Mouse (Mus musculus) adrenal gland, postnatal 4 days (tissue): Measurements from ENCODE around the gene Hist1h2ad. TPM values are rescaled to one million over a fixed set of nuclear protein-coding genes. Genes with fewer than 3 reads are reported as not detected.
"Not testable (repeated sequence)": the region's sequence is repeated elsewhere in the genome, so short reads cannot be mapped to it uniquely, and the experiment has no call there.

Source experiments
- DNase-seq, 2 experiments: peaks; one replicate each; pipeline ENCODE4 v3.0.0; 2021 to 2022; ENCODE audit warnings: low spot score in 2 of 2, mixed read lengths in 2 of 2
- total RNA-seq, 2 experiments: library from RNA; stranded (reverse); gene quantifications; 2 replicates each; pipeline ENCODE4 v1.2.3; 2021

The Hist1h2ad gene
- total RNA-seq, 2 experiments from 2014 or later, result 63.5 to 64.6 TPM

DNA sequence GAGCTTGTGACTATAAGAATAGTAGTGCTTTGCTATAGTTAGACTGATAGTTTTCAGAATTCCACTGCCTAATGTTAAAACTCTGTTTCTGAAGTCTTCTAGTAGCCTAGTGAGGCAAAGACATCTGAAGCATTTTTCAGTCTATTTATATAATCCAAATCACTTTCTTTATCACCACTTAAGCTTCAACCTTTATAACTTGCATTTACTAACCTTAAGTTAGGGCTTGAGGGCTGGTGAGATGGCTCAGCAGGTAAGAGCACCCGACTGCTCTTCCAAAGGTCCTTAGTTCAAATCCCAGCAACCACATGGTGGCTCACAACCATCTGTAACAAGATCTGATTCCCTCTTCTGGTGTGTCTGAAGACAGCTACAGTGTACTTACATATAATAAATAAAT is 34.4 kb upstream of the Hist1h2ad start:
- DNase-seq, result not testable (repeated sequence)

DNA sequence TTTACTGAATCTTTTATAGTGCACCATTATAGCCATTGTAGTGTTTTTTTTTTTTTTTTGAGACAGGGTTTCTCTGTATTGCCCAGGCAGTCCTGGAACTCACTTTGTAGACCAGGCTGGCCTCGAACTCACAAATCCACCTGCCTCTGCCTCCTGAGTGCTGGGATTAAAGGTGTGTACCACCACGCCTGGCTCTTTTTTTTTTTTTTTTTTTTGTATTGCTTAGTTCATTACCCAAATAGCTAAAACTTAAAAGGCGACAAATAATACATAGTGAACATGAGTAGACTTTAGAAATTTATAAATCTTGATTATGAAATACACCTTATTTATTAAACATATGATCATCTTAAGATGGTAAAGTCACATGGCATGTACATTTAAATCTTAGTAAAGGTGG is 32.7 kb upstream of the Hist1h2ad start:
- DNase-seq, result no peak

DNA sequence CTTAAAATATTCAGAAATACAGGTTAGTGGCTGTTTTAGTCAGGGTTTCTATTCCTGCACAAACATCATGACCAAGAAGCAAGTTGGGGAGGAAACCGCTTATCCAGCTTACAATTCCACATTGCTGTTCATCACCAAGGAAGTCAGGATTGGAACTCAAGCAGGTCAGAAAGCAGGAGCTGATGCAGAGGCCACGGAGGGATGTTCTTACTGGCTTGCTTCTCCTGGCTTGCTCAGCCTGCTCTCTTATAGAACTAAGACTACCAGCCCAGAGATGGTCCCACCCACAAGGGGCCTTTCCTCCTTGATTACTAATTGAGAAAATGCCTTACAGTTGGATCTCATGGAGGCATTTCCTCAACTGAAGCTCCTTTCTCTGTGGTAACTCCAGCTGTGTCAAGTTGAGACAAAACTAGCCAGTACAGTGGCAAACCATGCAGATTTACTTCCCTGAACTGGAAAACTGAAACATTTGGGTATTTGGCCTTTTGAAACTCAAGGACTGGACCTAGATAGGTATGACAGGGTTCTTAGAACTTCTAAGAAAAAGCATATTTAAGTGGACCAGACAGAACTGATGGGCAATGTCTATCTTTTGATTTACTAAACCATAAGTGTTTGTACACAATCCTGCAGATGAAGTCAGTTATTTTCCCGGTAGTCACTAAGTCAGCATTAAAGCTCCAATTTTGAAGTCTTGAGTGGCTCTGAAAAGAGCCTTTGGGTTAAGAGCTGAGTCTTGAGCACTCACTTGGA is 31.8 kb upstream of the Hist1h2ad start:
- DNase-seq, result not testable (repeated sequence)

DNA sequence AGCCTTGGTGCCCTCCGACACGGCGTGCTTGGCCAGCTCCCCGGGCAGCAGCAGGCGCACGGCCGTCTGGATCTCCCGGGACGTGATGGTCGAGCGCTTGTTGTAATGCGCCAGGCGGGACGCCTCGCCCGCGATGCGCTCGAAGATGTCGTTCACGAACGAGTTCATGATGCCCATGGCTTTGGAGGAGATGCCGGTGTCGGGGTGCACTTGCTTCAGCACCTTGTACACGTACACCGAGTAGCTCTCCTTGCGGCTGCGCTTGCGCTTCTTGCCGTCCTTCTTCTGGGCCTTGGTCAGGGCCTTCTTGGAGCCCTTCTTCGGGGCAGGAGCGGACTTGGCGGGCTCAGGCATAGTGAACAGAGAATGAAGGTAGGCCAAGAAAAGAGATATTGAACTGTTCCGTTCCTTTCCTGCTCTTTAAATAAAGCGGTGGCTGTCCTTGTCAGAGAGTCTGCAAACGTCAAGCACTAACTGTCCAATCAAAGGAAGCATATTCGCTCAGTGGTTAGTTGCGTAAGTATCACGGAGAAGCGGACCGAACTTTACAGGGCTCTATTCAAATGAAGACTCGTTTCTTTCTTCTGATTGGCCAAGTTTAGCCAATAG is 31.1 kb upstream of the Hist1h2ad start, which contains the start of gene Hist1h2bh:
Gene Hist1h2bh (minus strand): TSS at position 394 of the 609 bp plus-strand sequence.
- DNase-seq, result peak in 1 of 2 experiments; percentile 35

DNA sequence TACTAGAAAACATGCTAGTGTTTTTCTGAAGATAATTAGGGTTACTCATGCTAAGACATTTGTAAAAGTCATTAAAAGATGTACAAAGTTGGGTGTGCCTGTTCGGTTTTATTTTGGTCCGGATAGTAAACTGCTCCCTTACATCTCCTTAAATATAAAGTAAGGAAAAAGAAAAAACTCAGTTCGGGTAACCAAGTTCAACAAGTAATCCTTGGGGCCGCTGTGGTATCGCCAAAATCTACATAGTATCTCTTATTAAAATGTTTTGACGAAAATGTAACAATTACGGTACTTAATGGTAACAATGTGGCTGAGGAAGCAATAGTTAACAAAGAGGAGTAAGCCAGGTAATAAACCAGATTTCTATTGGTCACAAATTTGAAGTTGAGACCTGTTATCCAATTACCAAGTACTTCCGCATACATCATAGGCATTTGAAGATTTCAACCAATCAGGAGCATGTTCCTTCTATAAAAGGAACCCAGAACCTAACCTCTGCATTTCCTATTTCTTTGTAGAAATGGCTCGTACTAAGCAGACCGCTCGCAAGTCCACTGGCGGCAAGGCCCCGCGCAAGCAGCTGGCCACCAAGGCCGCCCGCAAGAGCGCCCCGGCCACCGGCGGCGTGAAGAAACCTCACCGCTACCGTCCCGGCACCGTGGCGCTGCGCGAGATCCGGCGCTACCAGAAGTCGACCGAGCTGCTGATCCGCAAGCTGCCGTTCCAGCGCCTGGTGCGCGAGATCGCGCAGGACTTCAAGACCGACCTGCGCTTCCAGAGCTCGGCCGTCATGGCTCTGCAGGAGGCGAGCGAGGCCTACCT is 30.0 kb upstream of the Hist1h2ad start, which contains the start of gene Hist1h3f:
Gene Hist1h3f (plus strand): TSS at position 88 of the 822 bp plus-strand sequence.
- peak; percentile 37 to 49 for DNase-seq

DNA sequence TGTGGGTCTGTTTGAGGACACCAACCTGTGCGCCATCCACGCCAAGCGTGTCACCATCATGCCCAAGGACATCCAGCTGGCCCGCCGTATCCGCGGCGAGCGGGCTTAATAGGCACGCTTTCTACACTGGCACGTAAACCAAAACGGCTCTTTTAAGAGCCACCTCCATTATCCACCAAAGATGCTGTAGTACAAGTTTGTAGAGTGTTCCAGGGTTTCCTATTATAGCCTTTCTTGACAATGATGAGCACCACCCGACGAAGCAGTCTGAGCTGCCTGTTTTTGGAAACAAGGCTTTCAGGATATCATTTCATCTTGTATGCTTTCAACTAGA is 29.4 kb upstream of the Hist1h2ad start:
- DNase-seq, result not testable (repeated sequence)

DNA sequence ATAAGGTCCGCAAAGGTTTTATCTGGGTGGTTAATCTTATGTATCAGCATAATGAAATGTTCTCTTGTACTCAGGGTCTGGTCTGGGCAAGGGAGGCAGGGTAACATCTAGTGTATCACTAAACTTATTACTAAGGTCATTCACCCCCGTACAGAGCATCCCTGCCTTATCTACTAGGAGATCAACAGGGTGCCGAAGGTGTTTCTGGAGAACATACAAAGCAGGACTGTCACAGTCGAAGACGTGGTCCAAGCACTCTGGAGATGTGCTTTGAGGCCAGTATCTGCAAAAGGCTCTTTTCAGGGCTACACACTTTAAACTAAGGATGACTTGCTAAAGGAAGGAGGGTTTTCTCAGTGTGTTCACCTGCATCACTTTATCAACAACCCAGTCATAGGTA is 27.5 kb upstream of the Hist1h2ad start:
- no peak for DNase-seq

DNA sequence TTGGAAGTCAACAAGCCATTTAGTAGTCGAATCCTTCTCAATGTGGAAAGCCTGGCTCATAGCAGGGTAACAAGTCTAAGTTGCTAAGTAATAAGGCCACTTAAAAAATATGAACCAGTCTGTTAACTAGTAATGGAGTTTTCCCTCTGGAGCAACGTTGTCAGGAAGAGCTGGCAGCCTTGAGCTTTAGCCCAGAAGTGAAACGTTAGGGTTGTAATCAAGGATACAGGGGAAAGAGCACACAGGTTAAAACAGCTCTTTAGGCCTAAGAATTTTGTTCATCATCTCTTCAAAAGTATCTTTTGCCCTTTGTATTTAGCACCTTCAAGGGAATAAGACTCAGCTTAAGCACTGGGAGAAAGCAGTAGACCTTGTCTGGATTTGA is 23.4 kb upstream of the Hist1h2ad start:
- no peak for DNase-seq

DNA sequence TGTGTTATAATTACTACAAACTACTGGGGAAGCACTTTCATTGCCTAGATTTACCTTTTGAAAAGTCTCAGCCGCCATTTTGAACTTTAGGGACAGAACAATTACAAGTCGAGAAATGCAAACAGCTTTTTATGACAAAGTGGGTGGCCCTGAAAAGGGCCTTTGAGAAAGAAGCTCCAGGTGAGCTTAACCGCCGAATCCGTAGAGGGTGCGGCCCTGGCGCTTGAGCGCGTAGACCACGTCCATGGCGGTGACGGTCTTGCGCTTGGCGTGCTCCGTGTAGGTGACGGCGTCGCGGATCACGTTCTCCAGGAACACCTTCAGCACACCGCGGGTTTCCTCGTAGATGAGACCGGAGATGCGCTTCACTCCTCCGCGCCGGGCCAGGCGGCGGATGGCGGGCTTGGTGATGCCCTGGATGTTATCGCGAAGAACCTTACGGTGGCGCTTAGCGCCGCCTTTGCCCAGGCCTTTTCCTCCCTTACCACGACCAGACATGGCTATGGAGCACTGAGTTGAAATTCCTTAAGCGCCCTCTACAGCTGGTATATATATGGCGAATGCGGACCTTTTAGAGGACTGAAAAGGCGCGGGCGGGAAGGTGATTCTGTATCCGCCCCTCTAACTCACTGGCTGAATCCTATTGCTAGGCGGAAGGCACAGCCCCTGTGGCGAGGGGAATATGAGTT is 22.9 kb upstream of the Hist1h2ad start, which contains the start of gene Hist1h4f:
Gene Hist1h4f (minus strand): TSS at position 503 of the 689 bp plus-strand sequence.
- peak; percentile 51 to 80 for DNase-seq

DNA sequence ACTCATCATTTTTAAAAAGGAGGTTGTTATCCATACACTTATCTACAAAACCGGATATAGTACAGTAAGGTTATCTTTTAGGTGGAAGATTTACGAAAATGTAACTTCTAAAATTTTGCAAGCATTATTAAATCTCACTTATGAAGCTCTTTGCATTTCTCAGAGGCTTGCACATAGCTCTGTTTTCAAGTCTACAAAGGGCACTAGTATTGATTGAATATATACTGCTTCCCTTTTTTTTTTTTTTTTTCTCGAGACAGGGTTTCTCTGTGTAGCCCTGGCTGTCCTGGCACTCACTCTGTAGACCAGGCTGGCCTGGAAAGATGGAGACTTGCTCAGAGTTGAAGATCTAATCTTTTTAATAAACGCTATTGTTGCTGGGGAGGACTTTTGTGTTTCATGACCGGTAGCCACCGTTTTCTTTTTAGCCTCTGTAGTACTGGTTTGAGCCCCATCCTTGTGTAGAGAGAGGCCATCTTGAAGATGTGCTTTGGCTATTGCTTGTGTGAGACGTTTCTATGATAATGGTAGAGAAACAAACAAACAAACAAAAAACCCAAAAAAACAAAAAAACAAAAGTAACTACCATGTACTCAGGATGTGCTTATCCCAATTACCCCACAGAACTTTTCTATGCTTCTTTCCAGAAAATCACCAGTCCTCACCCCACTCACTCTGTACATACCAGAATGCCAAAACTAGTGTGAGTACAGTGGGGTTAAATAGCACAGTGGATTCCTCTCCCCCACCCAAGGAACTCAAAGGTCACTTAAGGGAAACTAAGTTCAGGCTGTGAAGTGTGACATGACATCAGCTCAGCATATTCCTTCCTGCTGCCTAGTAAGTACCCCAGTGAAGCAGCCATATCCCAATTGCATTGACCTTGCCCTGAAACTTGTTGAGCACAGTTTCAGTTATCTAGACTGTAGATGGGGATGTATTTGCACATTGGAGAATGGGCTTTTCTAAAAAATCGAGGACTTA is 22.0 kb upstream of the Hist1h2ad start:
- no peak for DNase-seq

DNA sequence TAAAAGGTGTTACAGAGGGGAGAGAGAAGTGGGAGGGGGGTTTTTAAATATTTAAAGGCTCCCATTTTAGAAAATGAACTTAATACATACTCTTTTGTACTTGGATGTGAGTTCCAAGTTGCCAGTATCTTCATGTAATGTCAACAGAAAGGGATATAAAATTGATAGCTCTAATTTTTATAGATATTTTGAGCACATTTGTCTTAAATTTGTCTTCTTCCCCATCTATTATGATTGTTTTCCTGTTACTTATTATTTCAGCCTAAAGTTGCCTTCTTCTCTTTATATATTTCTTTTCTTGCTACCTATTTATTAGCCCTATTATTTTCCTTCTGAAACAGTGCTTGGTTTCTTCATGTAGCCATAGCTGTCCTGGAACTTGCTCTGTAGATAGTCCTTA is 21.2 kb upstream of the Hist1h2ad start, which contains the start of gene Hist1h1d:
Gene Hist1h1d (plus strand): TSS at position 301 of the 400 bp plus-strand sequence.
- no peak for DNase-seq

DNA sequence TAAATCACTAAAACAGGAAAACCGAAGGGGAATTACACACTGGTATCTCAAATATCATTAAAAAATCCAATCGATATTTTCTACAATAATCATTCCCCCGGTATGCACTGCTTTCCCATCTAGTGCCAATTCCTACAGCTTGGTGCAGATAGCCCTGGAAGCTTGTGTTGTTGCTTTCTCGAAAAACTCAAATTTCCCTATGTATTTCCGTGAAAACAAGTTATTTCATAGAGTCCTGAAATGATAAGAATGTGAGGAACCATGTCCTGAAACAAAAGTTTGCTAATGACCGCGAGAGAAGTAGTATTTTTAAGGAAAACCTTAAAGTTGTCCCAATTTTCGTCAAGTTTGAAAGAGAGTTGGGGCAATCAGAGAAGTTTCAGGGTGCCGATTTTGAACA is 19.8 kb upstream of the Hist1h2ad start:
- DNase-seq, result no peak

DNA sequence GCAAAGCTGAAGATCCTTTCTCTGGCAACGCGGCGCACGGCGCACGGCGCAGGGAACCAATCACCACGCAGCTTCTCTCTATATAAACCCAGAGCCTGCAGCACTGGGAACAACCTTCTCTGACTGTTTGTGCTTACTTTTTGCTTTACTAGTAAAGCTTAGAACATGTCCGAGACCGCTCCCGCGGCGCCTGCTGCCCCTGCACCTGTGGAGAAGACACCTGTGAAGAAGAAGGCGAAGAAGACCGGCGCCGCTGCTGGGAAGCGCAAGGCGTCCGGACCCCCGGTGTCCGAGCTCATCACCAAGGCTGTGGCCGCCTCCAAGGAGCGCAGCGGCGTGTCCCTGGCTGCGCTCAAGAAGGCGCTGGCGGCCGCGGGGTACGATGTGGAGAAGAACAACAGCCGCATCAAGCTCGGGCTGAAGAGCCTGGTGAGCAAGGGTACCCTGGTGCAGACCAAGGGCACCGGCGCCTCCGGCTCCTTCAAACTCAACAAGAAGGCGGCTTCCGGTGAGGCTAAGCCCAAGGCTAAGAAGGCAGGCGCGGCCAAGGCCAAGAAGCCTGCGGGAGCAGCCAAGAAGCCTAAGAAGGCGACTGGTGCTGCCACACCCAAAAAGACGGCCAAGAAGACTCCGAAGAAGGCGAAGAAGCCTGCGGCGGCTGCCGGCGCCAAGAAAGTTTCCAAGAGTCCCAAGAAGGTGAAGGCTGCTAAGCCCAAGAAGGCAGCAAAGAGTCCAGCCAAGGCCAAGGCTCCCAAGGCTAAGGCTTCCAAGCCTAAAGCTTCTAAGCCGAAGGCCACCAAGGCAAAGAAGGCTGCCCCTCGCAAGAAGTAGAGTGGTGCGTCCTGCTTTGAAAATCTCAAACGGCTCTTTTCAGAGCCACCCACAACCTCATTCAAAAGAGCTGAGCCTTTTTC is 19.0 kb upstream of the Hist1h2ad start:
- DNase-seq, result peak; percentile 48 to 64

DNA sequence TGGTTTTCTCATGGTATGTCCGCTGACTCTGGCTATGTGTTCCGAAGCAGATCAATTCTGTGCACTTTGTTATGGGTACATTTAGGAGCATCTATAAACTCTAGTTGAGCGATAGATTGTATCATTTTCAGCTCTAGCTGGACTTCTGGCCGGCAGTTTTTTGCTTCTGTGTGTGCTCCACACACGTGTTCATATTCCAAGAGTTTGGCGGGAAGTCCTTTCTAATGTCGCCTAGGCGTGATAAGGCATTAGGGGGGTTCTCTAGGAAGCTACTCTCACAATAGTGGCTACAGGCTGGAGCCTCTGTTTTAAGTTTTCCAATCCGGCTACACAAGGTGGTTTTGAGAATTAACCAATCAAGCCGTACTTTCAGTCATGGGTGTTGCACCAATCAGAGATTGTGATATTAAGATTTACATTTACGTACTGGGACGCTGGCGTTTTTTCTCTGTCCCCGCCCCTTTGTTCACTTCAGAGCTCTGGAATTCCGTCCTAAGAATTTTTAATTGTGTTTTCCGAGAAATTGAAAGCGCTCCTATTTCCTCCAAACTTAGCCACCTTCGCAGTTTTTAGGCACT is 18.3 kb upstream of the Hist1h2ad start:
- peak in 1 of 2 experiments; percentile 46 for DNase-seq

DNA sequence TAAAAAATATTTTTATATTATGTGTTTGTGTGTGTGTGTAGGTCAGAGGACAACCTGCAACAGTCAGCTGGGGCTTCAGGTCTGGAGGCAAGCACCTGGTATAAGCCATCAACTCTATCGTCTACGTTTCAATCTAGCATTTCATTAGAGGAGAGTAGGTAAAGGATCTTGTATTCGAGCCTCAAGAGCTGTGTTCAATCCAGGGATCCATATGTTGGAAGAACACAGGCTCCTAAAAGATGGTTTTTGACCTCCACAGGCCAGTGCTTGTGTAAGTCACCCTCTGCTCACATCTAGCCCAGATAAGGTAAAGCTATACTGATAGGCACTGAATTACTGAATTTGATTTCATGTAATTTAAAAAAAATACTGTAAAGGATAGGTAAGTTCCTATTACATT is 17.3 kb upstream of the Hist1h2ad start:
- no peak for DNase-seq

DNA sequence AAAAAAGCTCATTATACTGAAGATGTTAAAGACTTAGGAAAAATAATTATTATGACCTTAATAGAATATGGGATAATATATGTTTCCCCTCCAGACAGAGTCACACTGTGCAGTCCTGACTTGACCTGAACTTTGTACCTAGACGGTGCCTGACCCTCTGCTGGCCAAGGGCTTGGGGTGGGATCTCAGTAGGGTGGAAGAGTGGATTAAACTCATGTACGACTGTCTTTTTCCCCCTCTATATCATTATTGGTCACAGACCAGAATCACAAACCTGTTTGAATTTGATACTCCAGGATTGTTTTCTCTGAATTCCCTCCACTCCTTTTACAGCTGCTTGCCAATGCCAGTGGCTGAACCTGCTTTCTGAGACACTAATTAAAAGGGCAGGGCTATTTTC is 13.5 kb upstream of the Hist1h2ad start:
- not testable (repeated sequence) for DNase-seq

DNA sequence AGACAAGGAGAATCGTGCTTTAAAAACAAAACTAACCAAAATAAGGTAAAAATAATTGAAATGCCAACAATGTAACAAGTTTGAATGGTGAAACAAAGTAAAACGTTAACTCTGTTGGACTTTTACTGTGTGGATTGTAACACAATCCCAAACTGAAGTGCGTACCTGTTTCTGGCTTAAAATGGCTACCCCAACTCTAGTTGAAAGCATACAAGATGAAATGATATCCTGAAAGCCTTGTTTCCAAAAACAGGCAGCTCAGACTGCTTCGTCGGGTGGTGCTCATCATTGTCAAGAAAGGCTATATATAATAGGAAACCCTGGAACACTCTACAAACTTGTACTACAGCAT is 12.7 kb upstream of the Hist1h2ad start:
- DNase-seq, result not testable (repeated sequence)

DNA sequence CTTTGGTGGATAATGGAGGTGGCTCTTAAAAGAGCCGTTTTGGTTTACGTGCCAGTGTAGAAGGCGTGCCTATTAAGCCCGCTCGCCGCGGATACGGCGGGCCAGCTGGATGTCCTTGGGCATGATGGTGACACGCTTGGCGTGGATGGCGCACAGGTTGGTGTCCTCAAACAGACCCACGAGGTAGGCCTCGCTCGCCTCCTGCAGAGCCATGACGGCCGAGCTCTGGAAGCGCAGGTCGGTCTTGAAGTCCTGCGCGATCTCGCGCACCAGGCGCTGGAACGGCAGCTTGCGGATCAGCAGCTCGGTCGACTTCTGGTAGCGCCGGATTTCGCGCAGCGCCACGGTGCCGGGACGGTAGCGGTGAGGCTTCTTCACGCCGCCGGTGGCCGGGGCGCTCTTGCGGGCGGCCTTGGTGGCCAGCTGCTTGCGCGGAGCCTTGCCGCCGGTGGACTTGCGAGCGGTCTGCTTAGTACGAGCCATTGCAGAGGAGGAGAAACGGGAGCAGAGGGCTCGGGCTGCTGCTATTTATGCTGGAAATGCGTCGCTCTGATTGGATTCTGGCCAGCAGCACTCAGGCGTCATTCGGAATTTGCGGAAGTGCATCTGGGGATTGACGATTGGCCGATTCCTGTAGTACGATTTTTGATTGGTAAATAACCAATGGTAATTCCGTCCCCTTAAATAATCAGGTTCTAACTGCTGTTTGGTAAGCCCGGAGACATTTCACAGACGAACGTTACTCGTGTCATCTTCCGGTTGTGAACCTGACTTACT is 12.1 kb upstream of the Hist1h2ad start, which contains the start of gene Hist1h3e:
Gene Hist1h3e (minus strand): TSS at position 487 of the 777 bp plus-strand sequence.
- DNase-seq, result peak; percentile 89 to 90
